Mouse (Mus musculus) kidney, adult 8-10 months (tissue): ENCODE results near the gene Pole2.

Experiments
- DNase-seq, 2 experiments: peaks; one replicate each; pipeline ENCODE4 v3.0.0; 2022

The Pole2 gene

GRCm38 (mm10) chr12:69210056-69210979 lies 17.7 kb downstream of the Pole2 start:
- no peak for DNase-seq

GRCm38 (mm10) chr12:69208520-69208919 lies 19.5 kb downstream of the Pole2 start:
- no peak for DNase-seq

- DNase-seq: no peak
These were observed 20.1 kb downstream of the Pole2 start for GRCm38 (mm10) chr12:69207926-69208325.

GRCm38 (mm10) chr12:69207396-69207795 lies 20.6 kb downstream of the Pole2 start:
- no peak for DNase-seq

GRCm38 (mm10) chr12:69204052-69204833 lies 23.8 kb downstream of the Pole2 start, which contains the start of gene Gm49384:
Gm49384 (minus strand) TSS chr12:69204267.
- no peak for DNase-seq

- no peak for DNase-seq
These were observed 29.0 kb downstream of the Pole2 start for GRCm38 (mm10) chr12:69198985-69199384.

GRCm38 (mm10) chr12:69198164-69198535 lies 29.8 kb downstream of the Pole2 start, which contains the start of gene Dnaaf2:
Dnaaf2 (minus strand) TSS chr12:69198429.
- peak; percentile 77 to 87 for DNase-seq

- DNase-seq: peak in 1 of 2 experiments; percentile 35
These were observed 30.4 kb downstream of the Pole2 start for GRCm38 (mm10) chr12:69197378-69198163.

GRCm38 (mm10) chr12:69196444-69197377 lies 31.3 kb downstream of the Pole2 start, which contains the start of gene Gm49383:
Gm49383 (minus strand) TSS chr12:69197104.
- peak; percentile 42 to 56 for DNase-seq

- no peak for DNase-seq
These were observed 35.4 kb downstream of the Pole2 start for GRCm38 (mm10) chr12:69192637-69193036.

- no peak for DNase-seq
These were observed 36.6 kb downstream of the Pole2 start for GRCm38 (mm10) chr12:69191396-69191795.

- DNase-seq: no peak
These were observed 37.5 kb downstream of the Pole2 start for GRCm38 (mm10) chr12:69190522-69190921.

- no peak for DNase-seq
These were observed 37.9 kb downstream of the Pole2 start for GRCm38 (mm10) chr12:69190074-69190473.

- DNase-seq: peak; percentile 58 to 64
These were observed 41.1 kb downstream of the Pole2 start for GRCm38 (mm10) chr12:69186811-69187471.

GRCm38 (mm10) chr12:69185371-69185770 lies 42.6 kb downstream of the Pole2 start:
- no peak for DNase-seq

GRCm38 (mm10) chr12:69184342-69185295 lies 43.4 kb downstream of the Pole2 start:
- DNase-seq: peak in 1 of 2 experiments; percentile 46

- DNase-seq: peak; percentile 98 to 99
These were observed 44.2 kb downstream of the Pole2 start, which contains the start of the genes Rpl36al and Mgat2 for GRCm38 (mm10) chr12:69183583-69184308. Rpl36al (minus strand) TSS chr12:69184083. Mgat2 (plus strand) TSS chr12:69184157.

- no peak for DNase-seq
These were observed 46.2 kb downstream of the Pole2 start for GRCm38 (mm10) chr12:69181800-69182199.

GRCm38 (mm10) chr12:69179371-69179770 lies 48.6 kb downstream of the Pole2 start:
- peak in 1 of 2 experiments; percentile 16 for DNase-seq
